Mouse (Mus musculus): ENCODE results near the gene Tgfbr3l.

Tgfbr3l gene

DNA sequence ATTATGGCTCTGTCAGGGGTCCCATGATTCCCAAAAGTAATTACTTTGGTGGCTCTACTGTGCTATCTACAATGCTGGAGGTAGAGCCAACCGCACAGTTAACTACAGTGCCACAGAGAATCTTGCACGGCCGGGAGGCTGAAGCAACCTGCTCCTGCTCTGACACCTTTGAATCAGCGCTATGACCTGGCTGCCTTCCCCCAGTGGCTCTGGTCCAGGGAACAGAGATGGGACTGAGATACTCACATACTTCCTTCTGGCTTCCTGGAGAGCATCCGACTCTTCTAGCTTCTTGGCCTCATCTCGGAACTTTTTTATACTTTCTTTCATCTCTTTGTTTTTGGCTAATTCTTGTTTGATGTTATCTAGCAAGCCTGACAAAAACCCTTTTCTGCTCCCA lies 21.6 kb downstream of the Tgfbr3l start:
- DNase-seq = no peak

DNA sequence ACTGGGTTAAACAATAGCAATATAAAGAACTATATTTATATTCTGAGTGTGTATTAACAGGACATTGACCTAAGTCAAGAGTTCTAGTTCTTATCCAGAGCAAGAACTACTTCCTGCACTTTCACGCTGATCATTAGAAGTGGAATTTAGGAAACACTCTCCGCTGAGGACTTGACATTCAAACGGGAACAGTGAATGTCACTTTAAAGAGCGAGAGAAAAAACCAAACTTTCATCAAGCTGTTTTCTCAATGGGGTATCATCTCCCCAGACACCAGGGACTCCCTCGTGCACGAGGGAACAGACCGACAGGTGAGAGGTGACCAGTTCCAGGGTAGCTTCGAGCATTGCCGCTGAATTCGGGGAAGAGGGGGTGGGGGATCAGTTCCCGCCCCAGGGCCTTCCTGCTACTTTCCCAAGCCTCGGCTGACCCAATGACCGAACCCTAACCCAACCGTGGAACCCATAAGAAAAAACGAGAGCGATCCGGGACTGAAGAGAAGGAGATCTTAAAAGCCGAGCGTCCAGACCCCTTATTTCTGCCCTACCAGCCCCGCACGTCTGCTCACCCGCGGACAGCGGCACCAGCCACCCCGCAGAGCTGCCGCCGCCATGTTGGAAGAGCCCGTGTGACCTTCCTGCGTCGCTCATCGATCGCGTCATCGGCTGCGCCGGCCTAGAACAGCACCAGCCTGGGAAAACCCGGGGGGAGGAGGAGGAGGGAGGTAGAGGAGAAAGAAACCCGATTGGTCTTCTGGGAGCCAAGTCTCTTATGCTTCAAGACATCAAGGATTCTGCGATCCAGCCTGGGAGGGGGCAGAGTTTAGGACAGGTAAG lies 27.5 kb downstream of the Tgfbr3l start, which contains the start of gene Timm44:
Gene Timm44, minus strand, starts transcription at position 639 of the 836 bp plus-strand sequence.
- peak; percentile 100 for DNase-seq

- no peak for DNase-seq
These were observed 28.1 kb downstream of the Tgfbr3l start for GRCm38 (mm10) chr8:4276111-4276465.

GRCm38 (mm10) chr8:4292738-4293137 lies 44.7 kb downstream of the Tgfbr3l start:
- no peak for DNase-seq

GRCm38 (mm10) chr8:4297822-4298221 lies 49.8 kb downstream of the Tgfbr3l start:
- DNase-seq = no peak

All from heart, adult 11 months (tissue).